ENCODE assay signal across 8 mouse cellular contexts in genomic region chr4:136867690-136868345, GRCm38 (mm10). TPM values are rescaled to one million over a fixed set of nuclear protein-coding genes. Genes with fewer than 3 reads are reported as not detected.
DNase-seq lines count a peak whose midpoint lies in the region; ATAC-seq lines count a peak whose summit lies in the region.

No protein-coding gene starts in this region.

- H3K36me3 ChIP-seq in neural tube, embryonic 15.5 days = no peaks in the 10 kb centered on the region
- H3K36me3 ChIP-seq in embryonic facial prominence, embryonic 10.5 days (replicated peaks) = no peaks in the 10 kb centered on the region
- no peaks in the 10 kb centered on the region for H3K36me3 ChIP-seq in intestine, embryonic 14.5 days (ENCODE audit: control insufficient read depth, insufficient read depth, low read length)
- H3K36me3 ChIP-seq in stomach, embryonic 16.5 days (ENCODE audit: control insufficient read depth, insufficient read depth, low read length) = no peaks in the 10 kb centered on the region

- no peak overlapping the region for H3K9ac ChIP-seq in neural tube, embryonic 15.5 days (replicated peaks)
- no peak overlapping the region for H3K9ac ChIP-seq in intestine, embryonic 14.5 days (ENCODE audit: low read length)
- no peak overlapping the region for H3K9ac ChIP-seq in stomach, embryonic 16.5 days (ENCODE audit: low read length)

- 14% methylated on average over 11 of the region's 12 CpGs for WGBS in neural tube, embryonic 15.5 days
- WGBS in embryonic facial prominence, embryonic 10.5 days = 14% methylated on average over 12 of the region's 12 CpGs
- whole genome bisulfite sequencing in intestine, embryonic 14.5 days = 13% methylated on average over 12 of the region's 12 CpGs
- 7% methylated on average over 11 of the region's 12 CpGs for WGBS in stomach, embryonic 16.5 days

- no peak overlapping the region for H3K4me3 ChIP-seq in neural tube, embryonic 15.5 days (replicated peaks)
- H3K4me3 ChIP-seq in embryonic facial prominence, embryonic 10.5 days = no peak overlapping the region
- H3K4me3 ChIP-seq in intestine, embryonic 14.5 days (ENCODE audit: low read depth, low read length) = no peak overlapping the region
- H3K4me3 ChIP-seq in stomach, embryonic 16.5 days (replicated peaks; ENCODE audit: low read length) = no peak overlapping the region

- no peak overlapping the region for H3K4me2 ChIP-seq in neural tube, embryonic 15.5 days
- peak overlapping the region; percentile 18; the same call in 1 of the 2 replicates for H3K4me2 ChIP-seq in intestine, embryonic 14.5 days (ENCODE audit: low read length)
- H3K4me2 ChIP-seq in stomach, embryonic 16.5 days (ENCODE audit: low read depth, low read length) = 0 out of 2 replicates have a peak overlapping the region, but pooled peaks have one; percentile 9

- H3K27me3 ChIP-seq in neural tube, embryonic 15.5 days (replicated peaks) = no peaks in the 10 kb centered on the region
- peaks cover 15% of the 10 kb centered on the region for H3K27me3 ChIP-seq in embryonic facial prominence, embryonic 10.5 days (replicated peaks; ENCODE audit: low read depth, poor library complexity, severe bottlenecking)
- no peaks in the 10 kb centered on the region for H3K27me3 ChIP-seq in intestine, embryonic 14.5 days (replicated peaks; ENCODE audit: control insufficient read depth, insufficient read depth, low read length)
- no peaks in the 10 kb centered on the region for H3K27me3 ChIP-seq in stomach, embryonic 16.5 days (ENCODE audit: control insufficient read depth, insufficient read depth, low read length)

- DNase-seq in neural tube, embryonic 10.5 days (ENCODE audit: extremely low spot score, low spot score) = peak; percentile 35
- DNase-seq in embryonic facial prominence, embryonic 10.5 days (ENCODE audit: low spot score) = peak; percentile 58
- peak; percentile 68 for DNase-seq in intestine, embryonic 14.5 days (ENCODE audit: low spot score)
- DNase-seq in ovary, postnatal 36 days (ENCODE audit: low spot score) = no peak
- no peak for DNase-seq in heart, adult 18-20 months
- DNase-seq in heart, adult 8-10 months (ENCODE audit: low spot score) = no peak

- ATAC-seq in neural tube, embryonic 15.5 days (ENCODE audit: low FRiP score) = no peak
- ATAC-seq in intestine, embryonic 14.5 days (replicated peaks; ENCODE audit: low FRiP score, low TSS enrichment, low read depth) = peak; percentile 68; the same call in 1 of the 2 replicates
- 0 out of 2 replicates have a peak, but pooled peaks have one; percentile 26 for ATAC-seq in stomach, embryonic 16.5 days (ENCODE audit: insufficient read depth, low FRiP score)

- H3K27ac ChIP-seq in neural tube, embryonic 15.5 days (replicated peaks) = no peak overlapping the region
- H3K27ac ChIP-seq in embryonic facial prominence, embryonic 10.5 days (replicated peaks) = no peak overlapping the region
- no peak overlapping the region for H3K27ac ChIP-seq in intestine, embryonic 14.5 days (ENCODE audit: low read depth)
- H3K27ac ChIP-seq in stomach, embryonic 16.5 days (ENCODE audit: low read length) = no peak overlapping the region

- peaks cover 24% of the 10 kb centered on the region for H3K4me1 ChIP-seq in neural tube, embryonic 15.5 days
- peaks cover 44% of the 10 kb centered on the region for H3K4me1 ChIP-seq in embryonic facial prominence, embryonic 10.5 days
- H3K4me1 ChIP-seq in intestine, embryonic 14.5 days (replicated peaks; ENCODE audit: control insufficient read depth, insufficient read depth, low read length) = peaks cover 14% of the 10 kb centered on the region; the same call in 1 of the 2 replicates
- peaks cover 5% of the 10 kb centered on the region; the same call in 1 of the 2 replicates for H3K4me1 ChIP-seq in stomach, embryonic 16.5 days (ENCODE audit: control insufficient read depth, insufficient read depth, low read length)

- no peaks in the 10 kb centered on the region for H3K9me3 ChIP-seq in neural tube, embryonic 15.5 days (replicated peaks)
- H3K9me3 ChIP-seq in embryonic facial prominence, embryonic 10.5 days = no peaks in the 10 kb centered on the region
- no peaks in the 10 kb centered on the region for H3K9me3 ChIP-seq in intestine, embryonic 14.5 days (ENCODE audit: control insufficient read depth, low read length)
- H3K9me3 ChIP-seq in stomach, embryonic 16.5 days (replicated peaks; ENCODE audit: control insufficient read depth, low read length) = no peaks in the 10 kb centered on the region

RNA-seq across cellular contexts. Expression of gene C1qb, which starts 18.2 kb away (rescaled TPM):
- 62.0 and 62.4 TPM in 2 replicates for polyA plus RNA-seq in neural tube, embryonic 15.5 days (2015; fragmentation: Nextera tagmentation; extraction: Ambion mirVana)
- polyA plus RNA-seq in embryonic facial prominence, embryonic 10.5 days (2016; fragmentation: Nextera tagmentation; extraction: Ambion mirVana) = 17.0 and 20.1 TPM in 2 replicates
- 62.3 and 62.8 TPM in 2 replicates for polyA plus RNA-seq in intestine, embryonic 14.5 days (2014; fragmentation: Nextera tagmentation; extraction: Ambion mirVana)
- 72.6 and 79.3 TPM in 2 replicates for polyA plus RNA-seq in stomach, embryonic 16.5 days (2015; fragmentation: Nextera tagmentation; extraction: Ambion mirVana)
- 10 to 100 TPM; 42.6 to 54.2 TPM for total RNA-seq in heart, adult 18-20 months (2021)
- total RNA-seq in heart, adult 8-10 months (2022) = 10 to 100 TPM; 30.2 to 38.5 (median 31.2) TPM

RNA-seq across cellular contexts. Expression of gene C1qc, which starts 25.0 kb away (rescaled TPM):
- polyA plus RNA-seq in neural tube, embryonic 15.5 days (2015; fragmentation: Nextera tagmentation; extraction: Ambion mirVana) = 28.4 and 29.0 TPM in 2 replicates
- 5.6 and 7.2 TPM in 2 replicates for polyA plus RNA-seq in embryonic facial prominence, embryonic 10.5 days (2016; fragmentation: Nextera tagmentation; extraction: Ambion mirVana)
- 27.5 and 32.3 TPM in 2 replicates for polyA plus RNA-seq in intestine, embryonic 14.5 days (2014; fragmentation: Nextera tagmentation; extraction: Ambion mirVana)
- 28.4 and 29.3 TPM in 2 replicates for polyA plus RNA-seq in stomach, embryonic 16.5 days (2015; fragmentation: Nextera tagmentation; extraction: Ambion mirVana)
- total RNA-seq in heart, adult 18-20 months (2021) = 10 to 100 TPM; 36.9 to 41.6 TPM
- 10 to 100 TPM; 21.6 to 30.2 (median 24.9) TPM for total RNA-seq in heart, adult 8-10 months (2022)

RNA-seq across cellular contexts. Expression of gene C1qa, which starts 30.8 kb away (rescaled TPM):
- polyA plus RNA-seq in neural tube, embryonic 15.5 days (2015; fragmentation: Nextera tagmentation; extraction: Ambion mirVana) = 33.7 and 40.5 TPM in 2 replicates
- polyA plus RNA-seq in embryonic facial prominence, embryonic 10.5 days (2016; fragmentation: Nextera tagmentation; extraction: Ambion mirVana) = 4.6 and 8.1 TPM in 2 replicates
- 34.2 and 34.6 TPM in 2 replicates for polyA plus RNA-seq in intestine, embryonic 14.5 days (2014; fragmentation: Nextera tagmentation; extraction: Ambion mirVana)
- 60.6 and 76.6 TPM in 2 replicates for polyA plus RNA-seq in stomach, embryonic 16.5 days (2015; fragmentation: Nextera tagmentation; extraction: Ambion mirVana)
- total RNA-seq in heart, adult 18-20 months (2021) = 10 to 100 TPM; 44.4 to 55.2 TPM
- total RNA-seq in heart, adult 8-10 months (2022) = 10 to 100 TPM; 23.6 to 36.8 (median 31.2) TPM

RNA-seq across cellular contexts. Expression of gene Ephb2, which starts 32.0 kb away (rescaled TPM):
- 13.7 and 21.3 TPM in 2 replicates for polyA plus RNA-seq in neural tube, embryonic 15.5 days (2015; fragmentation: Nextera tagmentation; extraction: Ambion mirVana)
- polyA plus RNA-seq in embryonic facial prominence, embryonic 10.5 days (2016; fragmentation: Nextera tagmentation; extraction: Ambion mirVana) = 10.7 and 12.4 TPM in 2 replicates
- 8.8 and 11.4 TPM in 2 replicates for polyA plus RNA-seq in intestine, embryonic 14.5 days (2014; fragmentation: Nextera tagmentation; extraction: Ambion mirVana)
- 3.3 and 3.8 TPM in 2 replicates for polyA plus RNA-seq in stomach, embryonic 16.5 days (2015; fragmentation: Nextera tagmentation; extraction: Ambion mirVana)
- under 1 TPM; 0.89 to 0.90 TPM for total RNA-seq in heart, adult 18-20 months (2021)
- total RNA-seq in heart, adult 8-10 months (2022) = under 1 TPM; 0.44 to 0.86 (median 0.45) TPM

Comparison
In these comparisons a context has a peak if more than half of its experiments do, and no peak if none do; other contexts are left out.
1. DNase-seq: peak in neural tube, embryonic 10.5 days (single experiment), embryonic facial prominence, embryonic 10.5 days (single experiment) and intestine, embryonic 14.5 days (single experiment); none in ovary, postnatal 36 days (single experiment), heart, adult 18-20 months (0 of 2) and heart, adult 8-10 months (single experiment).